In the genomic region with DNA sequence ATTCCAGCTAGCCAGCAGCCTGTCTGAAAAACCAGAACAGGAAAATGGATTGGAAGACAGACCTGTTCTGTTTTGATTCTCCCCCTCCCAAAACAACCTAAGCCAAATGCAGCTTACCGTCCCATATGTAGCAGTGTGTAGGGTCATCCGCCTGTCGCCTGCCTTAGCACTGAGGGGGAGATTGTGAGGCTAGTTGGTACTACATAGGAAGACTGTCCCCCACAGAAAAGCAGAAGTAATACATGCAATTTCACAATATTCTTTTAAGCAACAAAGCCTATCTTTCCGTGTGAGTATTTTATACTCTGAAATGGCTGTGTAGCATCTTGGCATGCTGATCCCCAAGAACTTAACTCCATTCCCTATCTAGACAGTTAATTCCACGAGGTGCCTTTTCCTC, we compare ENCODE assay signal across 13 mouse cellular contexts. TPM values are rescaled to one million over a fixed set of nuclear protein-coding genes. Genes with fewer than 3 reads are reported as not detected.
DNase-seq lines count a peak whose midpoint lies in the region; ATAC-seq and TF ChIP-seq lines count a peak whose summit lies in the region.
"Had no signal": no experiment of that assay in that cellular context is flagged by ENCODE, and none has a peak within 500 bp of the region (broad histone marks: within the 10 kb centered on the region; RNA-seq: fewer than 3 reads in every experiment).

No protein-coding gene starts in this region.

- H3K4me3 ChIP-seq in cerebellum, adult 2 months (replicated peaks; ENCODE audit: insufficient read depth, low read depth, low read length): no peak overlapping the region
- no peak overlapping the region for H3K4me3 ChIP-seq in hindbrain, postnatal 0 days (ENCODE audit: low read length)
- no peak overlapping the region for H3K4me3 ChIP-seq in hindbrain, embryonic 12.5 days
- H3K4me3 ChIP-seq in limb, embryonic 14.5 days (replicated peaks; ENCODE audit: low read length): no peak overlapping the region
- no peak overlapping the region for H3K4me3 ChIP-seq in stomach, postnatal 0 days (ENCODE audit: low read depth, low read length)
- H3K4me3 ChIP-seq: megakaryocyte, embryonic 14.5 days had no signal

- H3K27ac ChIP-seq in cerebellum, adult 2 months (ENCODE audit: insufficient read depth, low read length): peak overlapping the region; percentile 23; the same call in 1 of the 2 replicates
- 0 out of 2 replicates have a peak overlapping the region, but pooled peaks have one; percentile 8 for H3K27ac ChIP-seq in hindbrain, postnatal 0 days
- H3K27ac ChIP-seq in hindbrain, embryonic 12.5 days: no peak overlapping the region
- no peak overlapping the region for H3K27ac ChIP-seq in limb, embryonic 14.5 days (replicated peaks; ENCODE audit: low read depth, low read length)
- no peak overlapping the region for H3K27ac ChIP-seq in stomach, postnatal 0 days (replicated peaks)

- no peak for TF ChIP-seq POLR2A in cerebellum, adult 2 months (IDR thresholded peaks at IDR 0.05; ENCODE audit: borderline replicate concordance, insufficient read depth, low read length)
- TF ChIP-seq POLR2A in limb, embryonic 14.5 days (IDR thresholded peaks at IDR 0.05; ENCODE audit: borderline replicate concordance, extremely low read depth, insufficient read depth, insufficient read length): no peak

- no peaks in the 10 kb centered on the region for H3K27me3 ChIP-seq in cerebellum, adult 2 months (ENCODE audit: control insufficient read depth, insufficient read depth, low read length)
- no peaks in the 10 kb centered on the region for H3K27me3 ChIP-seq in hindbrain, postnatal 0 days (ENCODE audit: insufficient read depth, low read length)
- H3K27me3 ChIP-seq in hindbrain, embryonic 12.5 days: no peaks in the 10 kb centered on the region
- H3K27me3 ChIP-seq in limb, embryonic 14.5 days (ENCODE audit: control insufficient read depth, insufficient read depth, low read length): no peaks in the 10 kb centered on the region
- H3K27me3 ChIP-seq in stomach, postnatal 0 days (ENCODE audit: control insufficient read depth, insufficient read depth, low read length): no peaks in the 10 kb centered on the region
- H3K27me3 ChIP-seq: megakaryocyte, embryonic 14.5 days; Patski had no signal

- no peak overlapping the region for H3K4me2 ChIP-seq in hindbrain, postnatal 0 days (ENCODE audit: low read depth, low read length)
- H3K4me2 ChIP-seq in hindbrain, embryonic 12.5 days (replicated peaks): no peak overlapping the region
- H3K4me2 ChIP-seq in limb, embryonic 14.5 days (replicated peaks; ENCODE audit: low read depth, low read length, severe bottlenecking): no peak overlapping the region
- H3K4me2 ChIP-seq in stomach, postnatal 0 days (replicated peaks; ENCODE audit: low read depth): no peak overlapping the region

- no peak for TF ChIP-seq CTCF in cerebellum, adult 2 months (IDR thresholded peaks at IDR 0.05; ENCODE audit: borderline replicate concordance, insufficient read depth, low read depth, low read length)
- TF ChIP-seq CTCF in hindbrain, postnatal 0 days (IDR thresholded peaks at IDR 0.05; ENCODE audit: low read depth): no peak
- TF ChIP-seq CTCF in stomach, postnatal 0 days (IDR thresholded peaks at IDR 0.05; ENCODE audit: low read depth): no peak

- no peak overlapping the region for H3K9ac ChIP-seq in hindbrain, postnatal 0 days (replicated peaks; ENCODE audit: low read length)
- H3K9ac ChIP-seq in hindbrain, embryonic 12.5 days: no peak overlapping the region
- 0 out of 2 replicates have a peak overlapping the region, but pooled peaks have one; percentile 5 for H3K9ac ChIP-seq in limb, embryonic 14.5 days (ENCODE audit: low read depth, low read length, severe bottlenecking)
- no peak overlapping the region for H3K9ac ChIP-seq in stomach, postnatal 0 days (ENCODE audit: low read length)

- peaks cover 26% of the 10 kb centered on the region for H3K4me1 ChIP-seq in cerebellum, adult 2 months (ENCODE audit: control insufficient read depth, insufficient read depth, low read length)
- H3K4me1 ChIP-seq in hindbrain, postnatal 0 days (ENCODE audit: insufficient read depth, low read length): no peaks in the 10 kb centered on the region
- H3K4me1 ChIP-seq in hindbrain, embryonic 12.5 days: peaks cover 2% of the 10 kb centered on the region; the same call in 1 of the 2 replicates
- peaks cover 12% of the 10 kb centered on the region; the same call in 1 of the 2 replicates for H3K4me1 ChIP-seq in limb, embryonic 14.5 days (ENCODE audit: control insufficient read depth, insufficient read depth, low read length)
- H3K4me1 ChIP-seq in stomach, postnatal 0 days (replicated peaks; ENCODE audit: control insufficient read depth, insufficient read depth): no peaks in the 10 kb centered on the region

- H3K9me3 ChIP-seq in hindbrain, postnatal 0 days (ENCODE audit: low read length): no peaks in the 10 kb centered on the region
- H3K9me3 ChIP-seq in hindbrain, embryonic 12.5 days (replicated peaks): no peaks in the 10 kb centered on the region
- no peaks in the 10 kb centered on the region for H3K9me3 ChIP-seq in limb, embryonic 14.5 days (ENCODE audit: control insufficient read depth, low read length)
- no peaks in the 10 kb centered on the region for H3K9me3 ChIP-seq in stomach, postnatal 0 days (ENCODE audit: control insufficient read depth, low read length)
- H3K9me3 ChIP-seq: megakaryocyte, embryonic 14.5 days had no signal

- ATAC-seq in hindbrain, postnatal 0 days: no peak
- ATAC-seq in hindbrain, embryonic 12.5 days (ENCODE audit: low FRiP score): no peak
- no peak for ATAC-seq in limb, embryonic 14.5 days (ENCODE audit: low FRiP score, low read depth)
- no peak for ATAC-seq in stomach, postnatal 0 days (ENCODE audit: low FRiP score, low TSS enrichment)
- ATAC-seq: intestine, embryonic 16.5 days; Patski had no signal

- no peak for TF ChIP-seq EP300 in stomach, postnatal 0 days (optimal IDR thresholded peaks at IDR 0.05)

- H3K36me3 ChIP-seq in hindbrain, postnatal 0 days (ENCODE audit: insufficient read depth, low read length): no peaks in the 10 kb centered on the region; the same call in 1 of the 2 replicates
- H3K36me3 ChIP-seq in hindbrain, embryonic 12.5 days: 0 out of 2 replicates have a peak, but pooled peaks cover 7% of the 10 kb centered on the region
- H3K36me3 ChIP-seq in limb, embryonic 14.5 days (ENCODE audit: control insufficient read depth, insufficient read depth, low read length): 0 out of 2 replicates have a peak, but pooled peaks cover 4% of the 10 kb centered on the region
- H3K36me3 ChIP-seq in stomach, postnatal 0 days (ENCODE audit: control insufficient read depth, insufficient read depth, low read length): no peaks in the 10 kb centered on the region

- 73% methylated on average over 5 of the region's 5 CpGs for WGBS in cerebellum, adult 2 months
- WGBS in hindbrain, postnatal 0 days: 65% methylated on average over 5 of the region's 5 CpGs
- 77% methylated on average over 5 of the region's 5 CpGs for WGBS in hindbrain, embryonic 12.5 days
- WGBS in limb, embryonic 14.5 days: 71% methylated on average over 5 of the region's 5 CpGs
- 71% methylated on average over 5 of the region's 5 CpGs for WGBS in stomach, postnatal 0 days

- DNase-seq in cerebellum, adult 2 months: no peak
- no peak for DNase-seq in cerebellum, adult 9-10 months
- DNase-seq in hindbrain, postnatal 0 days (ENCODE audit: low spot score): no peak
- peak; percentile 72 for DNase-seq in 416B (ENCODE audit: low read depth)
- DNase-seq in limb, embryonic 14.5 days (ENCODE audit: low spot score): no peak
- DNase-seq in right cerebral cortex, adult 2 months (ENCODE audit: low spot score in 2 of 2): no peak
- DNase-seq in stomach, postnatal 0 days (ENCODE audit: low spot score): no peak
- DNase-seq: adrenal gland, postnatal 36 days; cerebellum, postnatal 10 days had no signal

RNA-seq across cellular contexts. Expression of a gene that starts 44.7 kb away (rescaled TPM):
- 49.6 and 57.4 TPM in 2 replicates for polyA plus RNA-seq in cerebellum, adult 2 months (2012; rRNA removed)
- 70.8 and 95.2 TPM in 2 replicates for total RNA-seq in hindbrain, postnatal 0 days (2014; rRNA removed)
- polyA plus RNA-seq in hindbrain, postnatal 0 days (2015; fragmentation: Nextera tagmentation; extraction: Ambion mirVana): 136 and 141 TPM in 2 replicates
- 109 and 113 TPM in 2 replicates for polyA plus RNA-seq in hindbrain, embryonic 12.5 days (2016; fragmentation: Nextera tagmentation; extraction: Ambion mirVana)
- polyA plus RNA-seq in limb, embryonic 14.5 days (2012; rRNA removed): 76.1 and 85.2 TPM in 2 replicates
- polyA plus RNA-seq in limb, embryonic 14.5 days (2014; fragmentation: Nextera tagmentation; extraction: Ambion mirVana): 126 and 133 TPM in 2 replicates
- polyA plus RNA-seq in stomach, postnatal 0 days (2015; fragmentation: Nextera tagmentation; extraction: Ambion mirVana): 60.9 and 66.3 TPM in 2 replicates

RNA-seq across cellular contexts. Expression of a gene that starts 47.1 kb away (rescaled TPM):
- 1.4 and 1.5 TPM in 2 replicates for polyA plus RNA-seq in cerebellum, adult 2 months (2012; rRNA removed)
- total RNA-seq in hindbrain, postnatal 0 days (2014; rRNA removed): 2.2 and 3.4 TPM in 2 replicates
- polyA plus RNA-seq in hindbrain, postnatal 0 days (2015; fragmentation: Nextera tagmentation; extraction: Ambion mirVana): 3.2 and 3.4 TPM in 2 replicates
- polyA plus RNA-seq in hindbrain, embryonic 12.5 days (2016; fragmentation: Nextera tagmentation; extraction: Ambion mirVana): 4.0 and 4.3 TPM in 2 replicates
- polyA plus RNA-seq in limb, embryonic 14.5 days (2012; rRNA removed): 6.8 and 8.1 TPM in 2 replicates
- polyA plus RNA-seq in limb, embryonic 14.5 days (2014; fragmentation: Nextera tagmentation; extraction: Ambion mirVana): 9.4 and 9.5 TPM in 2 replicates
- polyA plus RNA-seq in stomach, postnatal 0 days (2015; fragmentation: Nextera tagmentation; extraction: Ambion mirVana): 9.7 and 13.6 TPM in 2 replicates

RNA-seq across cellular contexts. Expression of a gene that starts 58.0 kb away (rescaled TPM):
- 162 and 179 TPM in 2 replicates for polyA plus RNA-seq in cerebellum, adult 2 months (2012; rRNA removed)
- 82.6 and 97.4 TPM in 2 replicates for total RNA-seq in hindbrain, postnatal 0 days (2014; rRNA removed)
- polyA plus RNA-seq in hindbrain, postnatal 0 days (2015; fragmentation: Nextera tagmentation; extraction: Ambion mirVana): 35.9 and 36.5 TPM in 2 replicates
- polyA plus RNA-seq in hindbrain, embryonic 12.5 days (2016; fragmentation: Nextera tagmentation; extraction: Ambion mirVana): 36.2 and 38.4 TPM in 2 replicates
- 99.5 and 114 TPM in 2 replicates for polyA plus RNA-seq in limb, embryonic 14.5 days (2012; rRNA removed)
- 40.5 and 43.4 TPM in 2 replicates for polyA plus RNA-seq in limb, embryonic 14.5 days (2014; fragmentation: Nextera tagmentation; extraction: Ambion mirVana)
- 35.8 and 36.4 TPM in 2 replicates for polyA plus RNA-seq in stomach, postnatal 0 days (2015; fragmentation: Nextera tagmentation; extraction: Ambion mirVana)

Comparison
In these comparisons a context has a peak if more than half of its experiments do, and no peak if none do; other contexts are left out.
1. H3K27ac ChIP-seq: peak in cerebellum, adult 2 months (single experiment) and hindbrain, postnatal 0 days (single experiment); none in hindbrain, embryonic 12.5 days (single experiment), limb, embryonic 14.5 days (single experiment) and stomach, postnatal 0 days (single experiment).